Mouse (Mus musculus) stomach, embryonic 15.5 days (tissue): ENCODE measurements around the gene Hus1b. TPM values are rescaled to one million over a fixed set of nuclear protein-coding genes. Genes with fewer than 3 reads are reported as not detected.

Experiments
- ATAC-seq: fragments of 200-750 bp; cut with Nextera tagmentation; 2 replicates; pipeline ENCODE4 v1.8.0; 2017; ENCODE audit warnings: low read depth, moderate number of reproducible peaks, moderate TSS enrichment; ENCODE audit not compliant: insufficient read depth, low FRiP score
- H3K27ac ChIP-seq: fragments of 300-500 bp; sonication (generic); 2 replicates; pipeline ENCODE4 v1.5.1; 2015; ENCODE audit warnings: mild to moderate bottlenecking, inconsistent platforms
- H3K27me3 ChIP-seq: fragments of 300-500 bp; sonication (generic); replicated peaks from 2 replicates; pipeline ENCODE4 v1.6.1; 2015; ENCODE audit warnings: inconsistent platforms
- H3K36me3 ChIP-seq: fragments of 300-500 bp; sonication (generic); 2 replicates; pipeline ENCODE4 v1.6.1; 2015; ENCODE audit warnings: inconsistent platforms
- H3K4me1 ChIP-seq: fragments of 300-500 bp; sonication (generic); 2 replicates; pipeline ENCODE4 v1.6.1; 2015; ENCODE audit warnings: inconsistent platforms
- H3K4me2 ChIP-seq: fragments of 300-500 bp; sonication (generic); 2 replicates; pipeline ENCODE4 v1.6.1; 2015; ENCODE audit warnings: mild to moderate bottlenecking, inconsistent platforms
- H3K4me3 ChIP-seq: fragments of 300-500 bp; sonication (generic); replicated peaks from 2 replicates; pipeline ENCODE4 v1.5.1; 2015; ENCODE audit warnings: inconsistent platforms
- H3K9ac ChIP-seq: fragments of 300-500 bp; sonication (generic); 2 replicates; pipeline ENCODE4 v1.6.1; 2015; ENCODE audit warnings: inconsistent platforms
- H3K9me3 ChIP-seq: fragments of 300-500 bp; sonication (generic); 2 replicates; pipeline ENCODE4 v1.6.1; 2016; ENCODE audit warnings: inconsistent platforms
- WGBS: fragments of 180-500 bp; shearing (Covaris S2); methylation state at CpG from one replicate; pipeline ENCODE4 v1.1.7; 2015; 5-methylcytosine and 5-hydroxymethylcytosine counted together
- polyA plus RNA-seq: library from polyadenylated mRNA; unstranded; fragments of >200 nt; fragmentation: Nextera tagmentation; extraction: Ambion mirVana; gene quantifications from 2 replicates; pipeline ENCODE4 v1.2.1, GENCODE M21; 2015

Gene Hus1b
- polyA plus RNA-seq, 1 experiment from 2014 or later, result 0.10 TPM

- no peak overlapping the region for H3K4me2 ChIP-seq
- no peak overlapping the region for H3K4me3 ChIP-seq
- no peak for ATAC-seq
- H3K9ac ChIP-seq, result no peak overlapping the region
- no peaks in the 10 kb centered on the region for H3K27me3 ChIP-seq
- peaks cover 3% of the 10 kb centered on the region; the same call in 1 of the 2 replicates for H3K4me1 ChIP-seq
- 87% methylated on average over 15 of the region's 15 CpGs for WGBS
- H3K36me3 ChIP-seq, result no peaks in the 10 kb centered on the region
- 0 out of 2 replicates have a peak overlapping the region, but pooled peaks have one; percentile 21 for H3K27ac ChIP-seq
- no peaks in the 10 kb centered on the region for H3K9me3 ChIP-seq
These were observed 430 bp downstream of the Hus1b start for GRCm38 (mm10) chr13:30947129-30947528.

DNA sequence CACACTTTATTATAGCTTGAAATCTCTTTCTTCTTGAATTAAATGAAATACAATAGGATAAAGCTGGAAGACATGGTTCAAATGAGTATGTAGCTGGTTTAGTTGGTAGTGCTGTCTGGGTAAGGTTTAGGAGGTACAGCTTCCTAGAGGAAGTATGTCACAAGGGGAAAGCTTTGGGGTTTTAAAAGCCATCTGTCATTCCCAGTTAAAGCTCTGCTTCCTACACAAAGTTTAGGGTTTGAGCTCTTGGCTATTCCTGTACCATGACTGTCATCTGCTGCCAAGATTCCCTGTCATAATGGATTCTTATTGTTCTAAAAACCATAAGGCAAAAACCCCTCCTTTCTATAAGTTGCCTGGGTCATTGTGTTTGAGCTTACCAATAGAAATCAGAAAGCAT lies 1.8 kb downstream of the Hus1b start:
- H3K36me3 ChIP-seq, result no peaks in the 10 kb centered on the region
- no peak overlapping the region for H3K4me3 ChIP-seq
- H3K27ac ChIP-seq, result no peak overlapping the region
- no peak for ATAC-seq
- peaks cover 3% of the 10 kb centered on the region; the same call in 1 of the 2 replicates for H3K4me1 ChIP-seq
- H3K9me3 ChIP-seq, result no peaks in the 10 kb centered on the region
- H3K9ac ChIP-seq, result no peak overlapping the region
- no peaks in the 10 kb centered on the region for H3K27me3 ChIP-seq
- no peak overlapping the region for H3K4me2 ChIP-seq

GRCm38 (mm10) chr13:30932972-30933371 lies 14.6 kb downstream of the Hus1b start:
- Histone ChIP-seq H3K4me2 (no peak overlapping the region), H3K4me3 (no peak overlapping the region), H3K27me3 (no peaks in the 10 kb centered on the region), H3K27ac (no peak overlapping the region), H3K4me1 (no peaks in the 10 kb centered on the region), H3K36me3 (no peaks in the 10 kb centered on the region), H3K9ac (no peak overlapping the region), H3K9me3 (no peaks in the 10 kb centered on the region)
- 80% methylated on average over 6 of the region's 6 CpGs for WGBS
- no peak for ATAC-seq

GRCm38 (mm10) chr13:30931613-30932012 lies 15.9 kb downstream of the Hus1b start:
- WGBS, result 72% methylated on average over 4 of the region's 4 CpGs
- no peak overlapping the region for H3K9ac ChIP-seq
- no peaks in the 10 kb centered on the region for H3K36me3 ChIP-seq
- H3K9me3 ChIP-seq, result no peaks in the 10 kb centered on the region
- H3K4me1 ChIP-seq, result no peaks in the 10 kb centered on the region
- no peak for ATAC-seq
- no peak overlapping the region for H3K27ac ChIP-seq
- H3K4me3 ChIP-seq, result no peak overlapping the region
- no peaks in the 10 kb centered on the region for H3K27me3 ChIP-seq
- H3K4me2 ChIP-seq, result no peak overlapping the region

DNA sequence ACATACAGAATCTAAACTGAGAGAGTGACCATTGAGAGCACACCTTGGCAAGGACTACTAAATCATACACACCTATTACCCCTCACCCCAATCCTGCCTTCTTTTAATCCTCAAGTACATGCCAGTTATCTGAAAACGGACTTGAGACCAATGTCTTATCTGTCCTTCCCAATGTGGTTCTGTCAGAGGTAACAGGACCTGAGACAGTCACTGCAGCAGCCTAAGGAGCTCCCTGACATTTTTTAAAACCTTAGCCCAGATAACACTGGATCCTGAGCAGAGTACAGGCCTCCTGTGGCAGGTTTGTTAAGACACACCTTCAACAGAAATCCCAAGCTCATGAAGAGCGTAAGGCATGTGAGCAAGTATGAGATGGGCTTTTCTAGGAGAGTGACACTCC lies 18.4 kb downstream of the Hus1b start:
- H3K27me3 ChIP-seq, result no peaks in the 10 kb centered on the region

DNA sequence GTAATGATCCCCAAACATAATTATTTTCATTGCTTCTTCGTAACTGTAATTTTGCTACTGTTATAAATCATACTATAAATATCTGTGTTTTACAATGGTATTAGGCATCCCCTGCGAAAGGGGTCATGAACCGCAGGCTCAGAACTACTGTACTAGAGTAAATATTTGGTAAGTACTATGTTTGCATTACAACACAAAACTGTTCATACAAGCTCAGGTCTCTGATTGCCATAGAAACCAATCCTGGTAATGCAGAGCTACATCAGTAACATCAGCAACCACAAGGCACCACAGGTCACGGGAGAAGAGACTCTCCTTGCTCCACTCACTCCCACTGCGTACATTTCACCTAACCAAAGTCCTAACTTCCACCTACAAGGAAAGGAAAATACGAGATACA lies 23.3 kb downstream of the Hus1b start:
- H3K9me3 ChIP-seq, result no peaks in the 10 kb centered on the region
- H3K27ac ChIP-seq, result no peak overlapping the region
- no peak for ATAC-seq
- no peak overlapping the region for H3K4me3 ChIP-seq
- 60% methylated on average over 6 of the region's 6 CpGs for WGBS
- H3K27me3 ChIP-seq, result no peaks in the 10 kb centered on the region
- H3K36me3 ChIP-seq, result 0 out of 2 replicates have a peak, but pooled peaks cover 8% of the 10 kb centered on the region
- no peaks in the 10 kb centered on the region for H3K4me1 ChIP-seq
- no peak overlapping the region for H3K4me2 ChIP-seq
- no peak overlapping the region for H3K9ac ChIP-seq

More for the DNA sequence above, 18.4 kb downstream of the Hus1b start:
- no peak overlapping the region for H3K9ac ChIP-seq
- no peak overlapping the region for H3K4me3 ChIP-seq
- 76% methylated on average over 2 of the region's 2 CpGs for WGBS
- ATAC-seq, result no peak
- no peaks in the 10 kb centered on the region for H3K36me3 ChIP-seq
- H3K4me1 ChIP-seq, result no peaks in the 10 kb centered on the region
- no peaks in the 10 kb centered on the region for H3K9me3 ChIP-seq
- H3K27ac ChIP-seq, result no peak overlapping the region
- H3K4me2 ChIP-seq, result no peak overlapping the region

DNA sequence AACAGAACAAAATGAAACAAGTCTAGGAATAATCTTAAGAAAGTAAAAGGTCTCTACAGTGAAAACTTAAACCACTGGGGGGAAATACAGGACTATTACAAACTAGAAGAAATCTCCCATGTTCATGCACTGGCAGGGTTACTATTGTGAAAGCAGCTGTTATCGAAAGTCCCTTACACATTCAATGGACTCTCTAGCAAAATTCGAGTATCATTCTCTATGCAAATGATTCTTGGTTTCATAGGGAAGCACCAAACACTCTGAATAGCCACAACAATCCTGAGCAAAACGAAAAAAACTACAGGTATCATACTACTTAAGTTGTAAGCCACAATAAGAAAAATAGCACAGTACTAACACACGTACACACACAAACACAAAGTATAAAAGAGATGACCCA lies 25.6 kb downstream of the Hus1b start:
- Histone ChIP-seq H3K27me3 (no peaks in the 10 kb centered on the region), H3K36me3 (0 out of 2 replicates have a peak, but pooled peaks cover 8% of the 10 kb centered on the region), H3K9ac (no peak overlapping the region), H3K9me3 (no peaks in the 10 kb centered on the region), H3K4me2 (no peak overlapping the region), H3K4me1 (no peaks in the 10 kb centered on the region), H3K4me3 (no peak overlapping the region), H3K27ac (no peak overlapping the region)
- no peak for ATAC-seq
- WGBS, result 86% methylated on average over 4 of the region's 4 CpGs

DNA sequence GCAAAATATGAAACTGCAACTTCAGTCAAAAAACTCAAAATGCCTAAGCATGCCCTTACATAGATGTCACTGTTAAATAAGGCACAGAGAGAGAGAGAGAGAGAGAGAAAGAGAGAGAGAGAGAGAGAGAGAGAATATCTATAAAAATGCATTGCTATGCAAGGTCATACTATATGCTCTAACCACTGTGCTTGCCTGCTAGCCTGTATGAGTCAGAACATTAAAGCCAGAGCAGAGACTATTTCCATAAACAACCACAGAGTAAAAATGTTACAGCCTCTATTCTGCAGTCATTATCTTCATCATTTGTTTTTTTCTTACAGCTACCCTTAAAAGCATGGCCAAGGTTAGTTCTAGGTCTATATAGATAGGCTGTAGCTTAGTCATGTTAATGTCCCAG lies 33.8 kb downstream of the Hus1b start:
- no peaks in the 10 kb centered on the region for H3K36me3 ChIP-seq
- ATAC-seq, result no peak
- H3K4me3 ChIP-seq, result no peak overlapping the region
- H3K4me1 ChIP-seq, result peaks cover 3% of the 10 kb centered on the region; the same call in 1 of the 2 replicates
- no peak overlapping the region for H3K9ac ChIP-seq
- H3K27ac ChIP-seq, result no peak overlapping the region
- H3K27me3 ChIP-seq, result no peaks in the 10 kb centered on the region
- no peak overlapping the region for H3K4me2 ChIP-seq
- H3K9me3 ChIP-seq, result no peaks in the 10 kb centered on the region

DNA sequence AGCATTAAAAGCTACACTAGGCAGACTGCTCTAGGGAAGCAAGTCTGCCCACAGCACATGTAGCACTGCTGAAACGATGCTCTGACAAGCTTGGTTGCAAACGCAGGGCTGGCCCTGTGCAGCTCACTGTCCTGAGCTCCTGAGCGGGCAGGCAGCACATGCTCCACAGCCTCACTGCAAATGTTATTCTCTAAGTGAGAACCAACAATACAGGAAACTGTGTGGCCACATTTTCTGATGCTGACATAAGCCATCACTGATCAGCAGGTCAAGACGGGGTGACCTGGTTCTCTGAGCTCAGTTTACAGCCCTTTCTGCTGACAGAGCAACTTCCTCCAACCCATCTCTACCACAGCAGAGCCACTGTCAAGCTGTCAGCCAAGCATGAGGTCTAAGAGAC lies 34.5 kb downstream of the Hus1b start:
- H3K27ac ChIP-seq, result peak overlapping the region; percentile 26; the same call in 1 of the 2 replicates
- no peak overlapping the region for H3K4me3 ChIP-seq
- H3K9ac ChIP-seq, result no peak overlapping the region
- no peak for ATAC-seq
- peaks cover 3% of the 10 kb centered on the region; the same call in 1 of the 2 replicates for H3K4me1 ChIP-seq
- 25% methylated on average over 4 of the region's 4 CpGs for WGBS
- H3K4me2 ChIP-seq, result no peak overlapping the region
- H3K9me3 ChIP-seq, result no peaks in the 10 kb centered on the region
- no peaks in the 10 kb centered on the region for H3K36me3 ChIP-seq
- H3K27me3 ChIP-seq, result no peaks in the 10 kb centered on the region

GRCm38 (mm10) chr13:30911931-30912625 lies 35.5 kb downstream of the Hus1b start:
- H3K9me3 ChIP-seq, result no peaks in the 10 kb centered on the region
- no peaks in the 10 kb centered on the region for H3K27me3 ChIP-seq
- no peak overlapping the region for H3K9ac ChIP-seq
- H3K36me3 ChIP-seq, result no peaks in the 10 kb centered on the region
- peaks cover 3% of the 10 kb centered on the region; the same call in 1 of the 2 replicates for H3K4me1 ChIP-seq
- H3K4me3 ChIP-seq, result no peak overlapping the region
- ATAC-seq, result no peak
- no peak overlapping the region for H3K27ac ChIP-seq
- 46% methylated on average over 5 of the region's 5 CpGs for WGBS
- H3K4me2 ChIP-seq, result no peak overlapping the region

DNA sequence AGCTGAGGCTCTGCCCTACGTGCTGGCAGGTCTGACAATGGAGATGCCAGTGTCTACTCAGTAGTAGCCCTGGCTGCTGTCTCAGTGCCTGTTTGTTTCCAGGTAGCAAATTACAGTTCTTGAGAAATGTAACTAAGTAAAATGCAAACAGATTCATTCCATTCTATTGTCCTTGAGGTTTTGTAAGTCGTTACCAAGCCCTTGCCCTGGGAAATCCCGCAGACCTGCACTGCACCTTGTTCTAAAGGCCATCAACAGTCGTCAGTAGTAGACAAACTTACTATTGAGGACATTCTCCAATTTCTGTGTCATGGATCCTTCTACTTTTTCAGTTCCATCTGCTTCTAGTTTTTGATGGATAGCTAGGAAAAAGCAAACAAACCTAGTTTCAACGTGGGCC lies 36.7 kb downstream of the Hus1b start:
- Histone ChIP-seq H3K4me2 (no peak overlapping the region), H3K4me1 (peaks cover 3% of the 10 kb centered on the region; the same call in 1 of the 2 replicates), H3K27me3 (no peaks in the 10 kb centered on the region), H3K9me3 (no peaks in the 10 kb centered on the region), H3K27ac (no peak overlapping the region), H3K4me3 (no peak overlapping the region), H3K9ac (no peak overlapping the region), H3K36me3 (no peaks in the 10 kb centered on the region)
- 52% methylated on average over 5 of the region's 5 CpGs for WGBS
- no peak for ATAC-seq

GRCm38 (mm10) chr13:30902286-30902685 lies 45.3 kb downstream of the Hus1b start:
- peaks cover 4% of the 10 kb centered on the region; the same call in 1 of the 2 replicates for H3K36me3 ChIP-seq
- H3K9me3 ChIP-seq, result no peaks in the 10 kb centered on the region
- H3K9ac ChIP-seq, result no peak overlapping the region
- H3K4me2 ChIP-seq, result no peak overlapping the region
- H3K27ac ChIP-seq, result no peak overlapping the region
- no peaks in the 10 kb centered on the region for H3K27me3 ChIP-seq
- H3K4me1 ChIP-seq, result no peaks in the 10 kb centered on the region
- WGBS, result 75% methylated on average over 2 of the region's 2 CpGs
- H3K4me3 ChIP-seq, result no peak overlapping the region
- ATAC-seq, result no peak
